Comparison of ENCODE assay signal across 22 mouse cellular contexts in genomic region chr7:143160057-143160456, GRCm38 (mm10). TPM values are rescaled to one million over a fixed set of nuclear protein-coding genes. Genes with fewer than 3 reads are reported as not detected.
DNase-seq lines count a peak whose midpoint lies in the region; ATAC-seq and TF ChIP-seq lines count a peak whose summit lies in the region.
"Had no signal": no experiment of that assay in that cellular context is flagged by ENCODE, and none has a peak within 500 bp of the region (broad histone marks: within the 10 kb centered on the region; RNA-seq: fewer than 3 reads in every experiment).

No protein-coding gene starts in this region.

- no peak overlapping the region for H3K4me2 ChIP-seq in hindbrain, embryonic 12.5 days (replicated peaks)
- H3K4me2 ChIP-seq in hindbrain, embryonic 14.5 days (replicated peaks) = no peak overlapping the region
- H3K4me2 ChIP-seq in midbrain, embryonic 13.5 days (replicated peaks) = no peak overlapping the region
- no peak overlapping the region for H3K4me2 ChIP-seq in midbrain, postnatal 0 days (ENCODE audit: low read depth, low read length, poor library complexity, severe bottlenecking)
- H3K4me2 ChIP-seq in liver, embryonic 12.5 days = no peak overlapping the region
- H3K4me2 ChIP-seq: embryonic facial prominence, embryonic 13.5 days; heart, embryonic 15.5 days had no signal

- H3K36me3 ChIP-seq in heart, embryonic 10.5 days = no peaks in the 10 kb centered on the region
- H3K36me3 ChIP-seq in hindbrain, embryonic 12.5 days = no peaks in the 10 kb centered on the region
- H3K36me3 ChIP-seq in hindbrain, embryonic 14.5 days (replicated peaks; ENCODE audit: control insufficient read depth, insufficient read depth) = no peaks in the 10 kb centered on the region
- no peaks in the 10 kb centered on the region for H3K36me3 ChIP-seq in midbrain, embryonic 13.5 days
- no peaks in the 10 kb centered on the region for H3K36me3 ChIP-seq in midbrain, postnatal 0 days (ENCODE audit: insufficient read depth, low read length)
- no peaks in the 10 kb centered on the region for H3K36me3 ChIP-seq in liver, embryonic 12.5 days
- H3K36me3 ChIP-seq: embryonic facial prominence, embryonic 13.5 days; G1E; heart, embryonic 15.5 days had no signal

- H3K27ac ChIP-seq in heart, embryonic 10.5 days = peak overlapping the region; percentile 77
- H3K27ac ChIP-seq in hindbrain, embryonic 12.5 days = no peak overlapping the region
- no peak overlapping the region for H3K27ac ChIP-seq in hindbrain, embryonic 14.5 days
- no peak overlapping the region for H3K27ac ChIP-seq in midbrain, embryonic 13.5 days
- H3K27ac ChIP-seq in midbrain, postnatal 0 days (ENCODE audit: low read depth, low read length) = no peak overlapping the region
- no peak overlapping the region for H3K27ac ChIP-seq in liver, embryonic 12.5 days
- H3K27ac ChIP-seq: embryonic facial prominence, embryonic 13.5 days had no signal

- WGBS in heart, embryonic 10.5 days = 51% methylated on average over 5 of the region's 5 CpGs
- WGBS in hindbrain, embryonic 12.5 days = 60% methylated on average over 5 of the region's 5 CpGs
- 45% methylated on average over 5 of the region's 5 CpGs for WGBS in hindbrain, embryonic 14.5 days
- WGBS in midbrain, embryonic 13.5 days = 51% methylated on average over 5 of the region's 5 CpGs
- 66% methylated on average over 5 of the region's 5 CpGs for WGBS in midbrain, postnatal 0 days
- WGBS in liver, embryonic 12.5 days (ENCODE audit: insufficient replicate concordance) = 69% methylated on average over 5 of the region's 5 CpGs

- peaks cover 33% of the 10 kb centered on the region for H3K4me1 ChIP-seq in heart, embryonic 10.5 days
- H3K4me1 ChIP-seq in hindbrain, embryonic 12.5 days = peaks cover 22% of the 10 kb centered on the region
- H3K4me1 ChIP-seq in hindbrain, embryonic 14.5 days (replicated peaks; ENCODE audit: control insufficient read depth, insufficient read depth, low read length) = peaks cover 10% of the 10 kb centered on the region
- peaks cover 17% of the 10 kb centered on the region for H3K4me1 ChIP-seq in midbrain, embryonic 13.5 days (replicated peaks)
- no peaks in the 10 kb centered on the region for H3K4me1 ChIP-seq in midbrain, postnatal 0 days (ENCODE audit: insufficient read depth, low read length)
- H3K4me1 ChIP-seq in liver, embryonic 12.5 days = peaks cover 4% of the 10 kb centered on the region

- intact Hi-C loops in heart, postnatal 36 days (cut with DNase I) = no loop called here

- no peak for ATAC-seq in hindbrain, embryonic 12.5 days (ENCODE audit: low FRiP score)
- no peak for ATAC-seq in hindbrain, embryonic 14.5 days (ENCODE audit: low FRiP score)
- peak; percentile 37; the same call in 1 of the 2 replicates for ATAC-seq in midbrain, embryonic 13.5 days
- no peak for ATAC-seq in midbrain, postnatal 0 days (ENCODE audit: low FRiP score)
- no peak for ATAC-seq in liver, embryonic 12.5 days
- ATAC-seq: activated CD4-positive, CD25-positive, alpha-beta regulatory T cell, adult 4 months; forebrain, embryonic 16.5 days had no signal

- H3K27me3 ChIP-seq in heart, embryonic 10.5 days (ENCODE audit: insufficient read depth, poor library complexity, severe bottlenecking) = peaks cover 7% of the 10 kb centered on the region; the same call in 1 of the 2 replicates
- H3K27me3 ChIP-seq in hindbrain, embryonic 12.5 days = peaks cover 6% of the 10 kb centered on the region; the same call in 1 of the 2 replicates
- H3K27me3 ChIP-seq in hindbrain, embryonic 14.5 days (ENCODE audit: control insufficient read depth, insufficient read depth, low read length) = no peaks in the 10 kb centered on the region
- H3K27me3 ChIP-seq in midbrain, embryonic 13.5 days = no peaks in the 10 kb centered on the region
- no peaks in the 10 kb centered on the region for H3K27me3 ChIP-seq in midbrain, postnatal 0 days (ENCODE audit: insufficient read depth, low read length)
- H3K27me3 ChIP-seq in liver, embryonic 12.5 days (replicated peaks) = peaks cover 3% of the 10 kb centered on the region
- H3K27me3 ChIP-seq: embryonic facial prominence, embryonic 13.5 days; heart, embryonic 15.5 days had no signal

- no peak for DNase-seq in heart, embryonic 10.5 days (ENCODE audit: low spot score)
- DNase-seq in heart, postnatal 36 days = no peak
- no peak for DNase-seq in hindbrain, embryonic 14.5 days (ENCODE audit: low spot score)
- DNase-seq in midbrain, postnatal 0 days (ENCODE audit: low spot score) = no peak
- DNase-seq: adrenal gland, postnatal 14 days; cerebellum, adult 9-11 months; gastrocnemius, postnatal 25 days; kidney, adult 11 months; layer of hippocampus, postnatal 36 days; lung, adult 18-20 months; lung, postnatal 14 days; thymus, postnatal 36 days had no signal

- H3K9ac ChIP-seq in hindbrain, embryonic 12.5 days = 0 out of 2 replicates have a peak overlapping the region, but pooled peaks have one; percentile 23
- no peak overlapping the region for H3K9ac ChIP-seq in hindbrain, embryonic 14.5 days
- H3K9ac ChIP-seq in midbrain, embryonic 13.5 days (replicated peaks) = no peak overlapping the region
- H3K9ac ChIP-seq in midbrain, postnatal 0 days (replicated peaks; ENCODE audit: low read length, poor library complexity, severe bottlenecking) = no peak overlapping the region
- no peak overlapping the region for H3K9ac ChIP-seq in liver, embryonic 12.5 days
- H3K9ac ChIP-seq: embryonic facial prominence, embryonic 13.5 days; heart, embryonic 15.5 days had no signal

- TF ChIP-seq CTCF in midbrain, postnatal 0 days (IDR thresholded peaks at IDR 0.05) = no peak

- no peak overlapping the region for H3K4me3 ChIP-seq in heart, embryonic 10.5 days
- H3K4me3 ChIP-seq in hindbrain, embryonic 12.5 days = no peak overlapping the region
- no peak overlapping the region for H3K4me3 ChIP-seq in hindbrain, embryonic 14.5 days (replicated peaks; ENCODE audit: low read length)
- H3K4me3 ChIP-seq in midbrain, embryonic 13.5 days (replicated peaks) = no peak overlapping the region
- H3K4me3 ChIP-seq in midbrain, postnatal 0 days (ENCODE audit: low read depth, low read length) = no peak overlapping the region
- no peak overlapping the region for H3K4me3 ChIP-seq in liver, embryonic 12.5 days
- H3K4me3 ChIP-seq: embryonic facial prominence, embryonic 13.5 days; heart, embryonic 15.5 days had no signal

- H3K9me3 ChIP-seq in heart, embryonic 10.5 days = no peaks in the 10 kb centered on the region
- H3K9me3 ChIP-seq in hindbrain, embryonic 12.5 days (replicated peaks) = no peaks in the 10 kb centered on the region
- no peaks in the 10 kb centered on the region for H3K9me3 ChIP-seq in hindbrain, embryonic 14.5 days (ENCODE audit: control insufficient read depth, low read length)
- H3K9me3 ChIP-seq in midbrain, embryonic 13.5 days = no peaks in the 10 kb centered on the region
- H3K9me3 ChIP-seq in midbrain, postnatal 0 days (ENCODE audit: low read length) = no peaks in the 10 kb centered on the region
- no peaks in the 10 kb centered on the region for H3K9me3 ChIP-seq in liver, embryonic 12.5 days (replicated peaks)
- H3K9me3 ChIP-seq: embryonic facial prominence, embryonic 13.5 days; G1E; heart, embryonic 15.5 days had no signal

RNA-seq across cellular contexts. Expression of gene Kcnq1, which starts 53.9 kb away (rescaled TPM):
- polyA plus RNA-seq in heart, embryonic 10.5 days (2016; fragmentation: Nextera tagmentation; extraction: Ambion mirVana) = 5.4 and 10.5 TPM in 2 replicates
- 10 to 100 TPM; 34.3 to 37.1 TPM for total RNA-seq in heart, postnatal 36 days (2021)
- polyA plus RNA-seq in hindbrain, embryonic 12.5 days (2016; fragmentation: Nextera tagmentation; extraction: Ambion mirVana) = 1.0 and 2.0 TPM in 2 replicates
- 0.94 and 1.3 TPM in 2 replicates for polyA plus RNA-seq in hindbrain, embryonic 14.5 days (2014; fragmentation: Nextera tagmentation; extraction: Ambion mirVana)
- polyA plus RNA-seq in midbrain, embryonic 13.5 days (2015; fragmentation: Nextera tagmentation; extraction: Ambion mirVana) = 0.82 and 0.89 TPM in 2 replicates
- total RNA-seq in midbrain, postnatal 0 days (2014; rRNA removed) = 0.44 and 1.4 TPM in 2 replicates
- polyA plus RNA-seq in midbrain, postnatal 0 days (2015; fragmentation: Nextera tagmentation; extraction: Ambion mirVana) = 0.87 and 1.2 TPM in 2 replicates
- 0.21 and 0.61 TPM in 2 replicates for polyA plus RNA-seq in liver, embryonic 12.5 days (2016; fragmentation: Nextera tagmentation; extraction: Ambion mirVana)
- total RNA-seq: G1E; megakaryocyte, adult 5-6 weeks; monocyte, adult 5-6 weeks had no signal
- polyA plus RNA-seq: activated CD4-positive, CD25-positive, alpha-beta regulatory T cell, adult 4 months; G1E had no signal
